Mouse (Mus musculus) spleen, adult 10 weeks (tissue): ENCODE data around the gene Cpeb4. TPM values are rescaled to one million over a fixed set of nuclear protein-coding genes. Genes with fewer than 3 reads are reported as not detected.

Experiments used
- polyA plus RNA-seq: library from polyadenylated mRNA; stranded (reverse); fragments of 350-450 nt; fragmentation: Illumina TruSeq; extraction: RNeasy Lipid Tissue Mini Kit (QIAGEN cat#74804); gene quantifications from one replicate; pipeline ENCODE4 v1.2.3, GENCODE M21; 2015; ENCODE audit warnings: low replicate concordance; ENCODE audit not compliant: insufficient read depth

Gene Cpeb4
- 48.9 TPM for polyA plus RNA-seq

GRCm38 (mm10) chr11:31871911-31872310, at the start of gene Cpeb4:
Gene Cpeb4 (plus strand): TSS chr11:31872211.

DNA sequence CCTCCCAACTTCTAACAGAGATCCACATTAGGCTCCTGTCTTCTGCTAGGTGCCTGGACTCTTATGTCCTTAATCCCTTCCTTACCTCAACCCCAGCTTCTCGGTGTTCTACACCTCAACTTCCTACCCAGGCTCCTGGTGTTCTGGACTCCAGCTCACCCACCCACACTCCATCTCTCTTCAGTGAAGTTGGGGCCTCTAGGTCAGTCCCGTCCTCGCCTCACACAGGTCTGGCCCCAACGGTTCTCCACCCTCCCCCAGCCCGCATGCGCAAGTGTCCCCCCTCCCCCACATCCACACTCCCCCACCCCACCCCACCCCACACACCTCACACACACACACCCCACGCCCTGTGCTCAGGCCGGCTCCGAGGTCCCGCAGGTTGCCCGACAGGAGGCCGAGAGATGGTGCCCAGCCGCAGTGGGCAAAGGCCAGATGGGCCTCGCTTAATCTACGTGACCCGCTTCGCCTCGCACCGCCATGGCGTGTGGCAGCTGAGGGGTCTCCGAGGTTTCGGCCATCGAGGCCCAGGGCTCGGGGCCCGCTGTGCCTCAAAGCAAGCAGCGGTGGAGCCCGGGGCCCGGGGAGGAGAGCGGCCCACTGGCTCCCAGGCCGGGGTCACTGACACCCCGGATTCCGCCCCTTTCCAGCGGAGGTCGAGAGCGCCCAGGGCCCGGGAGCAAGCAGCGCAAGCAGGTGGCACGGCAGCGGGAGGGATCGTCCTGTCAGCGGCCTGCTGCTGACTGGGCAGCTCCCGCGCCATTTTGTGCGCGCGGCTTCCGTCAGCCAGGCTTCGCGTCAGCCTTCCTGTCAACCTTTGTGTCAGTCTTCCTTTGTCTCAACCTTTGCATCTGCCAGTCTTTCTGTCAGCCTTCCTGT, 93.5 kb downstream of the Cpeb4 start, which contains the start of gene 4930524B15Rik:
TSS of gene 4930524B15Rik (plus strand) at position 337 of the 879 bp plus-strand sequence.

Other genes with a start within 250 kb of the Cpeb4 start
- 28.6 TPM for gene Bod1, start 200.3 kb upstream of the Cpeb4 start, polyA plus RNA-seq
- gene 4930524B15Rik, start 93.4 kb downstream of the Cpeb4 start, polyA plus RNA-seq = not detected
- 40.4 TPM for gene Nsg2, start 128.3 kb downstream of the Cpeb4 start, polyA plus RNA-seq